Mouse (Mus musculus): ENCODE results near the gene Rsph14. TPM values are rescaled to one million over a fixed set of nuclear protein-coding genes. Genes with fewer than 3 reads are reported as not detected.
"Not testable (repeated sequence)": the region's sequence is repeated elsewhere in the genome, so short reads cannot be mapped to it uniquely, and the experiment has no call there.

The Rsph14 gene
- total RNA-seq, 2 experiments from 2014 or later: not detected

DNA sequence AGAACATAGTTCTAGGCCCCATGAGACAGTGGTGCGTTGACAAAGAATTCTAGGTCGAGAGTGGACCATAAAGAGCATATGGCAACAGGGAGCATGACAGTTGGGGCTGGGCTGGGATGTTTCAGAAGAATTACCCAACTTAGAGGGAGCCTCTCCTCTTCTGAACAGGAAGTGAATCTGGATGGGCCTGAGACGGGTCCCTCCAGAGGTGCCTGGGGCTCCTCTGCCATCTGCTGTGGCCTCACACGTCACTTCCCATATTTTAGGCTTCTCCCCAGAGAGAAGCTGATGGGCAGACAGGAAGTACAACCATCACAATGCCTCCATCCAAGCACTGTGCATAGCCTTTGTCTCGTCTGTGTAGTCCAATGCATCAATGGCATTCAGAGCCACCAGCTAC, 23.3 kb upstream of the Rsph14 start:
- DNase-seq: no peak
- intact Hi-C loops (cut with DNase I): no loop called here

DNA sequence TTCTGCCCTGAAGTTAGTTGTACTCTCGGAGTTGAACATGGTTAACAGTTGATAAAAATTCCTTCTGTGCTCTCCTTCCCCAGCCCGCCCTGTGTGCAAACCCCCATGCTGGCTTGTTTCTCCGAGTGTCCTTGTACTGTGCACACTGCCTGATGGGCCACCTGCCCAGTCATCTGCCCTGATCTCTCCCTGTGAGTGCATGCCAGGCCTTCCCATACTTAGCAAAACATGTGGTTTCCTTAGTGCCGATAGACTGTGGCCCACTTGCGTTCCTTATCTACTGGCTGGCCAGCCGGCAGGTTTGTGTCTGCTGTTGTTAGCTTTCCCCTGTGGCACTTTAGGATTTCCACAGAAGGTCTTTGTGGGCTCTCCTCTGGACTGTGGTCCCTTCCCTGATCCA, 21.7 kb upstream of the Rsph14 start:
- intact Hi-C loops (cut with DNase I): no loop called here
- no peak for DNase-seq

GRCm38 (mm10) chr10:75053655-75054054, 21.3 kb upstream of the Rsph14 start:
- intact Hi-C loops (cut with DNase I): no loop called here
- no peak for DNase-seq

- intact Hi-C loops (cut with DNase I): no loop called here
- no peak for DNase-seq
These were observed 20.5 kb upstream of the Rsph14 start for GRCm38 (mm10) chr10:75052902-75053301.

GRCm38 (mm10) chr10:75051364-75052074, 19.1 kb upstream of the Rsph14 start:
- no peak for DNase-seq
- intact Hi-C loops (cut with DNase I): no loop called here

DNA sequence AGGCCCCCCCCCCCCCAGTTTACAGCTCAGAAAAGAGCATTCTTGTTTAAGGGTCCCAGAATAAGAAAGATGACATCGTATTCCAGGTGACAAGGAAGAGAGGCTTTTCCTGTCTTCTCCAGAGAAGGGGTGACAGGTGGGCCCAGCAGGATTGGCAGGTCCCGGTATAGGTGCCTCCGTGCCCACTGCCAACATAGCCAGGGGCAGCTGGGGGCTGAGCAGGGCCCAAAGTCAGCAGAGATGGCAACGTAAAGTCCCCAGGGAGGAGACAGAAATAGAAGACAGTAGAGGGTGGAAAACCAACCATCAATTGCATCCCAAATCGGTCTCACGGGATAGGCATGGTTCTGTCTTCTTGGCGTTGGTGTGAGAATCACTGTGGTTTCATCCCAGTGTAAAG, 16.3 kb upstream of the Rsph14 start:
- intact Hi-C loops (cut with DNase I): no loop called here
- no peak for DNase-seq

DNA sequence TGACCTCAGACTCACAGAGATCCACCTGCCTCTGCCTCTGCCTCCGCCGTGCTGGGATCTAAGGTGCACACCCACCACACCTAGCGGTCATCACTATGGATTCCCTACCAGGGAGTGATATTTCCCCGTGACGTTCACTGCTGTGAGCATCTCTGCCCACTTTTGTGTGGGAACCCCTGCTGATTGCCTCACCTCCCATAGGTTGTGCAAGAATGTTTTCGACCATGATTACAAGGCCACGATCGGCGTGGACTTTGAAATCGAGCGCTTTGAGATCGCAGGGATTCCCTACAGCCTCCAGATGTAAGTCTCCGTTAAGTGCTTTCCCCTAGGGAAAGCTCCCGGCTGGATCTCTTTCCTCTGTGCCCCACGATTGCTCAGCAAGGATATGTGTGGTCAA, 13.4 kb upstream of the Rsph14 start:
- intact Hi-C loops (cut with DNase I): no loop called here
- no peak for DNase-seq

DNA sequence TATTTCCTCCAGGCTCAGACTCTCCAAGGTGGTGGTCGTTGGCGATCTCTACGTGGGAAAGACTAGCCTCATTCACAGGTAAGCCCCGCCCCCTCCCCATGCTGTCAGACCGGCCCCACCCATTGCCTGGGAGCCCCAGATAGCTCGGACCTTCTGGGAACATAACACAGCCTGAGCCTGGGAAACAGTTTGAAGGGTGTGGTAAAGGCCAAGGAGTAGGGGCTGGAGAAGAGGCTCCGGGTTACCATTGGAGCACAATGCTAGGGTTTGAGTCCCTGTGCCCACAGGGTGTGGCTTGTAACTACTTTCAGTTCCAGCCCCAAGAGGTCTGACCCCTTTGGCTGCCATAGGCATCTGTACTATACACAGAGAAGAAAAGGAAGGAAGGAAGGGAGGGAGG, 12.1 kb upstream of the Rsph14 start:
- DNase-seq: no peak
- intact Hi-C loops (cut with DNase I): no loop called here

DNA sequence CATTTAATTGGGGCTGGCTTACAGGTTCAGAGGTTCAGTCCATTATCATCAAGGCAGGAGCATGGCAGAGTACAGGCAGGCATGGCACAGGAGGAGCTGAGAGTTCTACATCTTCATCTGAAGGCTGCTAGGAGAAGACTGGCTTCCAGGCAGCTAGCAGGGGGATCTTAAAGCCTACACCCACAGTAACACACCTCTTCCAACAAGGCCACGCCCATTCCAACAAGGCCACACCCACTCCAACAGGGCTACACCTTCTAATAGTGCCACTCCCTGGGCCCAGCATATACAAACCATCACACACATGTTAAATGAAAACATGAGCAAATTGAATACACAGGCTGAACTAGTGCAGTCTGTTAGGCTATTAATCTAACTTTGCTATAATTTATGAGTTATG, 9.7 kb upstream of the Rsph14 start:
- DNase-seq; intact Hi-C loops (cut with DNase I): not testable (repeated sequence)

DNA sequence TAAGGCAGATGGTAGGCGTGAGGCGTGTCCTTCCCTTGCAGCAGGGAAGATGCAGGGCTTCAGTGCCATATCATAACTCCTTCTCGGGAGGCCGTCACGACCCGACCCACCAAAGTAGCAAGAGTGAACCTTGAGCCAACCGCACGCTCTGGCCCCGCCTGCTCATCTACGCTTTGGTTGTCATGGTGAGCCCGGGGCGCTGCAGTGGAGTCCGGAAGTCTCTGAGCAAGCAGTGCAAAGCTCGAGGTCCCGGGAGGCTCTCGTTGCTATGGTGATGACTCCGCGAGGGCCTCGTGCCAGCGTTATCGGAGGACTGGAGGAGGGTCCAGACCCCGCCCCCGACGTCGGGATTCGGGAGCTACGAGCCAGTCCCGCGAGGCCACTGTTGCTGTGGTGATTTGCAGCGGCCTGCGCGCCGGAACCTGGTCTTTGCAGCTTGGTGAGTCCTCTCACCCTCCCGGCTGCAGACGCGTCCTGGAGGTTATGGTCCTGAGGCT, 4.5 kb upstream of the Rsph14 start, which contains the start of gene Rab36:
Gene Rab36 (plus strand): TSS at position 176 of the 497 bp plus-strand sequence.
- intact Hi-C loops (cut with DNase I): no loop called here
- peak; percentile 87 to 93 for DNase-seq

DNA sequence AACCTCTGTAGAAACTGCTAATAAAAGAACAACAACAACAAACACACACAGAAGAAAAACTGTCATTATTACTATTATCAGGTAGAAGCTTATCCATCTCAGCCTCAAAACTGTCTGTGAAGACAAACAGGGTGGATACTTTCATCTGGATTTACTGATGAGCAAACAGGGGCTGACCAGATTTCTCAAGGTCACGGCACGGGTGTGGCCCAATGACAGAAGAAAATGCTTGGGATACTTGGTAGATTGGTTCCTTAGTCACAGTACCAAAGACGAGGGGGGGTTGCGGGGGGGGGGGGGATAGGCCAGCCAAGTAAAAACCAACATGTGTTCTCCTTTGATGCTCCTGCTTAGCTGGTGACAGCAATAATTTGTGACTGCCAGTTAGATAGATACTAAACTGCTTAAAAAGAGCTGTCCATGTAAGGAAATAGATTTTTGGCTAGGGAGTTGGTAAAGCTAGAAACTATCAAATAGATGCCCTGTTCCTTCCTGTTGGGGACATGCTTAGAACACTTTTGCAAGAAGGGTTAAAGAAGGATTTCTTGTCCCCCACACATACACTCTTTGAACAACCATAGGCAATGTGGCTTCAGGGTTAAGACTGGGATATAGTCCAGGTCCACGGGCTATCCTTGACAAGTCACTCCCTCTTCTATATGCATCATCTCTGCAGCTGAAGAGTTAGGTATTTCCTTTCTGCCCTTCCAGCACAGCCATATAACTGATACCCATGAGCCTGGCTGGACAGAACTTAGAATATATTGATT, 856 bp downstream of the Rsph14 start:
- intact Hi-C loops (cut with DNase I): no loop called here
- no peak for DNase-seq

- no peak for DNase-seq
These were observed 2.2 kb downstream of the Rsph14 start for GRCm38 (mm10) chr10:75030234-75030633.

DNA sequence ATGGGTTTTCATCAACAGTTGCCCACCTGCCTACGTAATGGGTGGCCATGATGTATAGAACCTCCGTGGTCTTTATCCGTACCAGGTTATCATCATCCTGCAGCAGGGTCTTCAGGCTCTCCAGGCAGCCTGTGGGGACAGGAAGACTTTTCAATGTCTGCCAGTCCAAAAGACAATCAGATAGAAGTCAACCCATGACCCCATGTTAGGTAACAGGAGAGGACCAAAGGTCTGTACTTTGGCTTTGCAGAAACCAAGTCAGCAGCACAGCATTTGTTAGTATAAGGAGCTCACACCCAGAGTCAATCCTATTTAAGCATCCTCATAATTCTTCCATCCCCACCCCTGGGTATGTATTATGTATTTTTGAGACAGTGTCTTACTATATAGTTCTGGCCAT, 2.7 kb downstream of the Rsph14 start:
- DNase-seq: no peak
- intact Hi-C loops (cut with DNase I): no loop called here

More at GRCm38 (mm10) chr10:75030234-75030633, 2.2 kb downstream of the Rsph14 start:
- intact Hi-C loops (cut with DNase I): no loop called here

DNA sequence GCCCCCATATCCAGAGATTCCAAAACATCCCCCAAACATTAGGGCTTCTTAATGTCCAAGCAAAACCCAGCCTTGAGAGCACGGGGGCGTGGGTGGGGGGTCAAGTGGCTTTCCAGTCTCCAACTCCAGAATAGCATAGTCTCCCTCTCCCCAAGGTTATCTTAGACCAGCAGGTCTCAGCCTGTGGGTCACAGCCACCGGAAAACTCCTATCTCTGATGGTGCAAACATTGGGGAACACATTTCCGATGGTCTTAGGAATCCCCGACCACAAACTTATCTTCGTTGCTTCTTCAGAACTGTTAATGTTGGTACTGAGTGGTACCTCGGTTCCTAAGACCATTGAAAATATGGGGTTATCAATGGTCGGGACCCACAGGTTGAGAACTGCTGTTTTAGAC, 3.6 kb downstream of the Rsph14 start:
- intact Hi-C loops (cut with DNase I): no loop called here
- no peak for DNase-seq

DNA sequence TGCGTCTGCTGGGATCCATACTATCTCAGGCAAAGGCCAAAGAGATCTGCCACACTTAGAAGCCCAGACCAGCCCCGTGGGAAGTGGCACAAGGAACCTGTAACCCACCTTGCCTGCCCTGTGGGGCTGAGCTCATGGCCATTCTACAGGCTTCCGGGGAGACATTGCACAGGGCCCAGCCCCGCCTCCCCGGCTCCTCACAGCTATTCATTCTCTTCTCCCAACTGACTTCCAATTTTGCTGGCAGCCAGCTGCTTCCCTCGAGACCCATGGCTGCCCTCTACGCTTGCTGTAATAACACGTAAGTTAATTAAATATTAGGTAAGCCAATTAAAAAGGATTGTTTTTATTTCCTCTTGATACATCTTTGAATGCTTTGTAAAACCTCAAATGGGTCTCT, 5.9 kb downstream of the Rsph14 start:
- intact Hi-C loops (cut with DNase I): no loop called here

DNA sequence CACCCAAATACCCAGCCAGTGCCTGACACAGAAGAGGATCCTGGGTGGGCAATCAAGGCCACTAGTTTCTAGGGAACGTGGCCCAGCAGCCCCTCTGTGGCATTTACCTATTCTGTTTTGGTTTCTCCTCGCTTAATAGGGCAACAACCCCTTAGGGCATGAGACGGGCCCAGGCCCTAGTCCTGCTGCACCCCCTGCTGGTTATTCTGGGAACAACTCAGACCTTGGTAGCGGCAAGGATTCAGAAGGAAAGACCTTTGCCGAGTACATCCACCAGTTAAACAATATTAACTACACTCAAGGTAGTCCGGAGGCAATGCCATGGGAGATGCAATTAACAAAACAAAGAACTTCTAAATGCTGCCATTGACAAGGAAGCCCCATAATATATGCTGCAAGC, 11.2 kb downstream of the Rsph14 start:
- peak; percentile 47 to 55 for DNase-seq
- intact Hi-C loops (cut with DNase I): loop anchor here (2.0 kb wide), 1 partner anchor 84 kb away; no protein-coding TSS in a partner anchor

More for the DNA sequence above, 5.9 kb downstream of the Rsph14 start:
- DNase-seq: no peak

DNA sequence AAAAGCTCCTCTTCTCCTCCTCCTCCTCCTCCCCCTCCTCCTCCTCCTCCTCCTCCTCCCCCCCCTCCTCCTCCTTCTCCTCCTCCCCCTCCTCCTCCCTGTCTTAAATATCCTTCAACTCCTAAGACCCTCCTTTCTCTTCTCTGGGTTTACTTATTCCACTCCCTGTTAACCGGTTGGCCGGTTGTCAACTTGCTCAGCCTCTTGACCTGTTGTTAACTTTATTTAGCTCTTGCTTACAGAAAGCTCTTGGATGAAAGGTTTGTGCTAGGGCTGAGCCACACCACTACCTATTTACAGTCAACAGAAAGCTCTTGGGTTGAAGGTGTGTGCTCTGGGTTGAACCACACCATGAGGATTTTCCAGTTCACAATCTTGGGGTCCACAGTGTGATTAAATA, 12.1 kb downstream of the Rsph14 start:
- intact Hi-C loops (cut with DNase I): loop anchor here (2.0 kb wide), 1 partner anchor 83 kb away; no protein-coding TSS in a partner anchor
- no peak for DNase-seq

- DNase-seq: no peak
These were observed 15.9 kb downstream of the Rsph14 start for GRCm38 (mm10) chr10:75016481-75016880.

GRCm38 (mm10) chr10:75015465-75015864, 16.9 kb downstream of the Rsph14 start:
- no peak for DNase-seq
- intact Hi-C loops (cut with DNase I): no loop called here

More at GRCm38 (mm10) chr10:75016481-75016880, 15.9 kb downstream of the Rsph14 start:
- intact Hi-C loops (cut with DNase I): no loop called here

DNA sequence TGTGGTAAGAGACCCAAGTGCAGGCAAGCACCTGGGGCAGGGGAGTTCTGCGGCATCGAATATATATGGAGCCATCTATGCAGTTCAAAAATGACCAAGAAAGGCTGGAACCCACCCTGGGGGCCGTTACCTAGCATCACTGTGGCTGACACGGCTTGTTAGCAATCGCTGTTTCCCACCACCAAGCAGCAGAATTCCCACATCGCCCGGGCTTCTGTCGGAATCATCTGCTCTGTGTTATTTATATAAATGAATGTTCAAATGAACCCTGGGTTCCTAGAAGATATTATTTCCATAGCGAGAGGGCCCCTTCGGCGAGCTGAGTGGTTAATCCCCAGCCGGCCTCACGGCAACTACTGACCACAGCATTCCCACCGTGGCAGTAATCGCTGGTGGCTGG, 21.7 kb downstream of the Rsph14 start:
- no peak for DNase-seq
- intact Hi-C loops (cut with DNase I): no loop called here

DNA sequence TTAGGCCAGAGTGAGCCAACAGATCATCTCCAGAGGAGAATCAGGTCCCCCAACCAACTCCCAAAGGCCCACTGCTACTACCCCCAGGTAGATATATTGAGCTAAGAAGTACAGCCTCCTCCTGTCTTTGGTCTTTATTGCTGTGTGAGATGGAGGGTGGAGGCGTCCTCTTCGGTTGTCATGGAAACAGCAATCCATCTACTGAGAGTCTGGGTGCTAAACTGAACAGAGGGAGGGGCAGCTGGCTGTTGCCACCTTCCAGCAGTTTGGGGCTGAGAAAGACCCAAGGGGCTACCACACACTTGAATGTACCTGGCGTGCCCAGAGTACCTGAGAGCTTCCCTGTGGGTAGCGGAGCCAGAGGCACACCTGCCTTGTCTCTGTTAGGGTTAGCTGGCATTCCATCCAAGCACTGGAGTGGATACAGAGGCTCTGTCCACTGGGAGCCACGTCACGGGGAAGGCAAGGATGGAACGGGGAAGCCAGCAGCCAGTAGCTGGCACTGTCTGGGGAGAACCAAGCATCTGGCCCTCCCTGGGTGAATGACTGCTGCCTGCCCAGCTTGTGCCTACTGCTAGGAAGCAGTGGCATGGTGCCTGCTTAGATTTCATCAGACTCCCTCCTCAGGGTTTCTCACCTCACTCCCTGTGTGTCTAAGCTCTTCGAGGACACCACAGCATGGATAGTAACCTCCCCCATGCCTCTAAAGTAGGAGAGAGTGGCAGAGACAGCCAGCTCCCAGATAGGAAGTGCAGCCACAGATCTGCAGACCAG, 25.3 kb downstream of the Rsph14 start:
- intact Hi-C loops (cut with DNase I): no loop called here

More for the DNA sequence above, 25.3 kb downstream of the Rsph14 start:
- no peak for DNase-seq
